Mouse (Mus musculus): ENCODE measurements around the gene Ugt1a7c. TPM values are rescaled to one million over a fixed set of nuclear protein-coding genes. Genes with fewer than 3 reads are reported as not detected.

Ugt1a7c gene
- polyA plus RNA-seq, 1 experiment from 2014 or later: 3.0 TPM

- H3K4me1 ChIP-seq (ENCODE audit: control insufficient read depth, insufficient read depth, low read length): no peaks in the 10 kb centered on the region
Measured at GRCm38 (mm10) chr1:88186325-88186935, 91.6 kb downstream of the Ugt1a7c start.

GRCm38 (mm10) chr1:88192136-88192535 lies 97.3 kb downstream of the Ugt1a7c start:
- no peak for ATAC-seq (ENCODE audit: insufficient number of reproducible peaks, insufficient read depth, low FRiP score, low read depth)
- Histone ChIP-seq H3K4me1 (ENCODE audit: control insufficient read depth, insufficient read depth, low read length) (no peaks in the 10 kb centered on the region), H3K4me3 (ENCODE audit: low read depth, low read length) (no peak overlapping the region)

More at GRCm38 (mm10) chr1:88186325-88186935, 91.6 kb downstream of the Ugt1a7c start:
- H3K9me3 ChIP-seq (ENCODE audit: control insufficient read depth, low read depth, low read length): no peaks in the 10 kb centered on the region
- H3K9ac ChIP-seq (replicated peaks; ENCODE audit: low read depth, low read length): no peak overlapping the region
- no peak overlapping the region for H3K4me3 ChIP-seq (ENCODE audit: low read depth, low read length)
- H3K27ac ChIP-seq (ENCODE audit: low read length): no peak overlapping the region
- 81% methylated on average over 5 of the region's 5 CpGs for WGBS
- ATAC-seq (ENCODE audit: insufficient number of reproducible peaks, insufficient read depth, low FRiP score, low read depth): no peak
- H3K27me3 ChIP-seq (ENCODE audit: control insufficient read depth, insufficient read depth, low read length): no peaks in the 10 kb centered on the region
- H3K36me3 ChIP-seq (ENCODE audit: control insufficient read depth, insufficient read depth, low read length): no peaks in the 10 kb centered on the region
- H3K4me2 ChIP-seq (replicated peaks; ENCODE audit: low read depth, low read length): no peak overlapping the region

GRCm38 (mm10) chr1:88195687-88196086 lies 100.8 kb downstream of the Ugt1a7c start:
- ATAC-seq (ENCODE audit: insufficient number of reproducible peaks, insufficient read depth, low FRiP score, low read depth): no peak
- no peak overlapping the region for H3K4me3 ChIP-seq (ENCODE audit: low read depth, low read length)
- H3K36me3 ChIP-seq (ENCODE audit: control insufficient read depth, insufficient read depth, low read length): no peaks in the 10 kb centered on the region
- H3K4me2 ChIP-seq (replicated peaks; ENCODE audit: low read depth, low read length): no peak overlapping the region
- no peak overlapping the region for H3K9ac ChIP-seq (replicated peaks; ENCODE audit: low read depth, low read length)
- H3K27ac ChIP-seq (ENCODE audit: low read length): no peak overlapping the region
- no peaks in the 10 kb centered on the region for H3K27me3 ChIP-seq (ENCODE audit: control insufficient read depth, insufficient read depth, low read length)
- H3K4me1 ChIP-seq (ENCODE audit: control insufficient read depth, insufficient read depth, low read length): no peaks in the 10 kb centered on the region
- no peaks in the 10 kb centered on the region for H3K9me3 ChIP-seq (ENCODE audit: control insufficient read depth, low read depth, low read length)
- 82% methylated on average over 1 of the region's 1 CpGs for WGBS

More at GRCm38 (mm10) chr1:88192136-88192535, 97.3 kb downstream of the Ugt1a7c start:
- H3K9ac ChIP-seq (replicated peaks; ENCODE audit: low read depth, low read length): no peak overlapping the region
- WGBS: 67% methylated on average over 3 of the region's 3 CpGs
- no peak overlapping the region for H3K27ac ChIP-seq (ENCODE audit: low read length)
- no peak overlapping the region for H3K4me2 ChIP-seq (replicated peaks; ENCODE audit: low read depth, low read length)
- no peaks in the 10 kb centered on the region for H3K9me3 ChIP-seq (ENCODE audit: control insufficient read depth, low read depth, low read length)
- no peaks in the 10 kb centered on the region for H3K27me3 ChIP-seq (ENCODE audit: control insufficient read depth, insufficient read depth, low read length)
- no peaks in the 10 kb centered on the region for H3K36me3 ChIP-seq (ENCODE audit: control insufficient read depth, insufficient read depth, low read length)

DNA sequence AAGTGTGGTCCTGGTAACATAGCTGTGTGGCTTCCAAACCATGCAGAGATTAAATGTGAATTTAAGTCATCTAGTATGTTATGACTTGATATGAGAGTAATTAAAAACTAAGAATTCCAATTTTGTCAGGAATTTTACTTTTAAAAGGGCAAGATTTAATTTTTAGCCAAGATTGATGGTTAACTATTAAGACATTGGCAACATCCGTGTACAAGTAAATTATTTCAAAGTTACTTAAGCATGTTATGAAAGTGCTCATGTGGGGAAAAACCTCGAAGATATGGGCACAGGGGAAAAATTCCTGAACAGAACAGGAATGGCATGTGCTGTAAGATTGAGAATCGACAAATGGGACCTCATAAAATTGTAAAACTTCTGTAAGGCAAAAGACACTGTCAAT lies 102.6 kb downstream of the Ugt1a7c start:
- H3K4me2 ChIP-seq (replicated peaks; ENCODE audit: low read depth, low read length): no peak overlapping the region
- no peak overlapping the region for H3K4me3 ChIP-seq (ENCODE audit: low read depth, low read length)
- H3K27me3 ChIP-seq (ENCODE audit: control insufficient read depth, insufficient read depth, low read length): no peaks in the 10 kb centered on the region
- no peak overlapping the region for H3K27ac ChIP-seq (ENCODE audit: low read length)
- no peak overlapping the region for H3K9ac ChIP-seq (replicated peaks; ENCODE audit: low read depth, low read length)
- H3K9me3 ChIP-seq (ENCODE audit: control insufficient read depth, low read depth, low read length): no peaks in the 10 kb centered on the region
- H3K4me1 ChIP-seq (ENCODE audit: control insufficient read depth, insufficient read depth, low read length): no peaks in the 10 kb centered on the region
- H3K36me3 ChIP-seq (ENCODE audit: control insufficient read depth, insufficient read depth, low read length): no peaks in the 10 kb centered on the region
- WGBS: 76% methylated on average over 3 of the region's 3 CpGs
- ATAC-seq (ENCODE audit: insufficient number of reproducible peaks, insufficient read depth, low FRiP score, low read depth): no peak

- Histone ChIP-seq H3K4me3 (ENCODE audit: low read depth, low read length) (no peak overlapping the region), H3K36me3 (ENCODE audit: control insufficient read depth, insufficient read depth, low read length) (no peaks in the 10 kb centered on the region), H3K27ac (ENCODE audit: low read length) (no peak overlapping the region), H3K4me1 (ENCODE audit: control insufficient read depth, insufficient read depth, low read length) (no peaks in the 10 kb centered on the region), H3K27me3 (ENCODE audit: control insufficient read depth, insufficient read depth, low read length) (no peaks in the 10 kb centered on the region), H3K9me3 (ENCODE audit: control insufficient read depth, low read depth, low read length) (no peaks in the 10 kb centered on the region; the same call in 1 of the 2 replicates), H3K4me2 (replicated peaks; ENCODE audit: low read depth, low read length) (no peak overlapping the region), H3K9ac (replicated peaks; ENCODE audit: low read depth, low read length) (no peak overlapping the region)
- no peak for ATAC-seq (ENCODE audit: insufficient number of reproducible peaks, insufficient read depth, low FRiP score, low read depth)
- WGBS: 55% methylated on average over 2 of the region's 2 CpGs
Measured at GRCm38 (mm10) chr1:88199996-88200395, 105.1 kb downstream of the Ugt1a7c start.

- Histone ChIP-seq H3K9me3 (ENCODE audit: control insufficient read depth, low read depth, low read length) (no peaks in the 10 kb centered on the region; the same call in 1 of the 2 replicates), H3K27me3 (ENCODE audit: control insufficient read depth, insufficient read depth, low read length) (no peaks in the 10 kb centered on the region), H3K36me3 (ENCODE audit: control insufficient read depth, insufficient read depth, low read length) (no peaks in the 10 kb centered on the region), H3K9ac (replicated peaks; ENCODE audit: low read depth, low read length) (no peak within 1 kb of the TSS), H3K27ac (ENCODE audit: low read length) (no peak within 1 kb of the TSS), H3K4me3 (ENCODE audit: low read depth, low read length) (no peak within 1 kb of the TSS), H3K4me1 (ENCODE audit: control insufficient read depth, insufficient read depth, low read length) (no peaks in the 10 kb centered on the region), H3K4me2 (replicated peaks; ENCODE audit: low read depth, low read length) (no peak within 1 kb of the TSS)
- 66% methylated on average over 7 of the region's 7 CpGs for WGBS
- ATAC-seq (ENCODE audit: insufficient number of reproducible peaks, insufficient read depth, low FRiP score, low read depth): no peak
Measured at GRCm38 (mm10) chr1:88200456-88200855, 105.6 kb downstream of the Ugt1a7c start, which contains the start of gene Ugt1a2. Gene Ugt1a2 (plus strand): TSS chr1:88200601.

- Histone ChIP-seq H3K4me2 (replicated peaks; ENCODE audit: low read depth, low read length) (peak within 1 kb of the TSS; percentile 58), H3K9ac (replicated peaks; ENCODE audit: low read depth, low read length) (peak within 1 kb of the TSS; percentile 36; the same call in 1 of the 2 replicates), H3K27ac (ENCODE audit: low read length) (no peak within 1 kb of the TSS), H3K27me3 (ENCODE audit: control insufficient read depth, insufficient read depth, low read length) (no peaks in the 10 kb centered on the region), H3K36me3 (ENCODE audit: control insufficient read depth, insufficient read depth, low read length) (no peaks in the 10 kb centered on the region), H3K4me3 (ENCODE audit: low read depth, low read length) (peak within 1 kb of the TSS; percentile 38), H3K4me1 (ENCODE audit: control insufficient read depth, insufficient read depth, low read length) (no peaks in the 10 kb centered on the region), H3K9me3 (ENCODE audit: control insufficient read depth, low read depth, low read length) (no peaks in the 10 kb centered on the region; the same call in 1 of the 2 replicates)
- WGBS: 4% methylated on average over 62 of the region's 62 CpGs
- ATAC-seq (ENCODE audit: insufficient number of reproducible peaks, insufficient read depth, low FRiP score, low read depth): peak; percentile 96
Measured at GRCm38 (mm10) chr1:88205294-88205922, 110.5 kb downstream of the Ugt1a7c start, which contains the start of gene Dnajb3. Gene Dnajb3 (minus strand): TSS chr1:88205782.

DNA sequence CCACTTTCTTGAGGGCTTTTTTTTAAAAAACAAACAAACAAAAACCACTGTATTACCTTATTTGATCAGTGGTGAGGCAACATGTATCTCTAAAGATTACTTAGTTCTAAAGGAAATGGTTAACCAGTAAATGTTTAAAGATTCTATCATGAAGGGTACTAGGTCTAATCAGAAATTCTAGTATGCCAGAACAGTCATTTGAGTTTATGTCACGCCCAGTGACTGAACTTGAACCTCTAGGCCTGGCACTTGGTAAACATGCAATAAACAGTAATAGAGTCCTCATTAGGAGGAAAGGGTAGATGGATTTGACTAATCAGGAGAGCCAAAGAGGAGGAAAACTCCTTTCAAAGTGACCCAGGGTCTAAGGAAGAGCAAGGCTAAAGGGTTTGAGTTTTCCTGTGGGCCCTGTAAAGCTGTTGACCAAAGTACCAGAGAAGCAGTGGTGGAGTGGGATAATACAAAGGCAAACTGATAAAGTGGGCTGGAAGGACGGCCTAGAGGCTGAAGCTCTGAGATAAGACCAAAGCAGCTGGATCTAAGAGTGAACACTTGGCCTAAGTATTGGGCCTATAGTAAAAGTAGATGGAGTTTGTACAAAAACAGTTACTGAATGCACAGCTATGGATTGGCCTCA lies 112.1 kb downstream of the Ugt1a7c start:
- H3K4me3 ChIP-seq (ENCODE audit: low read depth, low read length): no peak overlapping the region
- no peaks in the 10 kb centered on the region for H3K27me3 ChIP-seq (ENCODE audit: control insufficient read depth, insufficient read depth, low read length)
- H3K36me3 ChIP-seq (ENCODE audit: control insufficient read depth, insufficient read depth, low read length): no peaks in the 10 kb centered on the region
- WGBS: 68% methylated on average over 2 of the region's 2 CpGs
- no peak overlapping the region for H3K27ac ChIP-seq (ENCODE audit: low read length)
- peaks cover 7% of the 10 kb centered on the region for H3K9me3 ChIP-seq (ENCODE audit: control insufficient read depth, low read depth, low read length)
- ATAC-seq (ENCODE audit: insufficient number of reproducible peaks, insufficient read depth, low FRiP score, low read depth): peak; percentile 20; the same call in 1 of the 2 replicates
- H3K4me1 ChIP-seq (ENCODE audit: control insufficient read depth, insufficient read depth, low read length): no peaks in the 10 kb centered on the region
- H3K9ac ChIP-seq (replicated peaks; ENCODE audit: low read depth, low read length): no peak overlapping the region
- H3K4me2 ChIP-seq (replicated peaks; ENCODE audit: low read depth, low read length): no peak overlapping the region

Data from stomach, embryonic 14.5 days (tissue).